In genomic region chrX:85775879-85776543, GRCm38 (mm10) we compare ENCODE assay signal across 8 mouse cellular contexts. TPM values are rescaled to one million over a fixed set of nuclear protein-coding genes. Genes with fewer than 3 reads are reported as not detected.
DNase-seq lines count a peak whose midpoint lies in the region; ATAC-seq lines count a peak whose summit lies in the region.

No protein-coding gene starts in this region.

- ATAC-seq in forebrain, embryonic 16.5 days = no peak; the same call in 1 of the 2 replicates
- ATAC-seq in monocyte, adult 5-6 weeks (replicated peaks; ENCODE audit: insufficient number of reproducible peaks, low FRiP score, low TSS enrichment, poor library complexity, severe bottlenecking) = peak; percentile 9; the same call in 1 of the 2 replicates

- intact Hi-C loops in heart, postnatal 25 days (cut with DNase I) = no loop called here

- no peaks in the 10 kb centered on the region for H3K9me3 ChIP-seq in forebrain, embryonic 16.5 days (ENCODE audit: control insufficient read depth, low read length)
- H3K9me3 ChIP-seq in limb, embryonic 10.5 days (replicated peaks) = no peaks in the 10 kb centered on the region

- peak overlapping the region; percentile 60 for H3K4me3 ChIP-seq in forebrain, embryonic 16.5 days (replicated peaks; ENCODE audit: low read length)
- peak overlapping the region; percentile 58 for H3K4me3 ChIP-seq in limb, embryonic 10.5 days

- peak overlapping the region; percentile 65 for H3K4me2 ChIP-seq in forebrain, embryonic 16.5 days (ENCODE audit: low read length)

- peak overlapping the region; percentile 67 for H3K9ac ChIP-seq in forebrain, embryonic 16.5 days (replicated peaks; ENCODE audit: low read depth, low read length)

- no peaks in the 10 kb centered on the region for H3K4me1 ChIP-seq in forebrain, embryonic 16.5 days (replicated peaks; ENCODE audit: control insufficient read depth, insufficient read depth, low read length)
- H3K4me1 ChIP-seq in limb, embryonic 10.5 days = no peaks in the 10 kb centered on the region

- peak overlapping the region; percentile 37; the same call in 1 of the 2 replicates for H3K27ac ChIP-seq in forebrain, embryonic 16.5 days (ENCODE audit: low read length)
- peak overlapping the region; percentile 79 for H3K27ac ChIP-seq in limb, embryonic 10.5 days

- no peaks in the 10 kb centered on the region for H3K27me3 ChIP-seq in forebrain, embryonic 16.5 days (replicated peaks; ENCODE audit: control insufficient read depth, insufficient read depth, low read length)
- peaks cover 17% of the 10 kb centered on the region for H3K27me3 ChIP-seq in limb, embryonic 10.5 days (ENCODE audit: low read depth, poor library complexity, severe bottlenecking)

- no peaks in the 10 kb centered on the region for H3K36me3 ChIP-seq in forebrain, embryonic 16.5 days (ENCODE audit: control insufficient read depth, insufficient read depth)
- no peaks in the 10 kb centered on the region for H3K36me3 ChIP-seq in limb, embryonic 10.5 days

- DNase-seq in heart, adult 18-20 months = peak; percentile 1 to 31
- DNase-seq in heart, postnatal 25 days (ENCODE audit: low spot score) = no peak
- peak; percentile 10 for DNase-seq in urinary bladder, postnatal 25 days (ENCODE audit: low spot score)
- DNase-seq in urinary bladder, postnatal 4 days (ENCODE audit: low spot score in 2 of 2) = no peak
- no peak for DNase-seq in limb, embryonic 10.5 days (ENCODE audit: low spot score)
- DNase-seq in cerebellum, adult 11-12 months = no peak

- WGBS in forebrain, embryonic 16.5 days = 18% methylated on average over 20 of the region's 22 CpGs
- WGBS in limb, embryonic 10.5 days = 18% methylated on average over 22 of the region's 22 CpGs

RNA-seq across cellular contexts. Expression of gene Gk, which starts 0.6 kb away (rescaled TPM):
- total RNA-seq in heart, adult 18-20 months (2021) = 10 to 100 TPM; 20.2 to 30.0 TPM
- 10 to 100 TPM; 25.4 to 29.7 TPM for total RNA-seq in heart, postnatal 25 days (2021)
- 9.1 and 9.5 TPM in 2 replicates for polyA plus RNA-seq in forebrain, embryonic 16.5 days (2015; fragmentation: Nextera tagmentation; extraction: Ambion mirVana)
- 4.5 and 5.8 TPM in 2 replicates for polyA plus RNA-seq in limb, embryonic 10.5 days (2016; fragmentation: Nextera tagmentation; extraction: Ambion mirVana)
- total RNA-seq in monocyte, adult 5-6 weeks (2017) = 40.1 to 64.3 TPM (median 52.2 TPM) in 3 replicates

Comparison
In these comparisons a context has a peak if more than half of its experiments do, and no peak if none do; other contexts are left out.
1. DNase-seq: peak in heart, adult 18-20 months (2 of 2) and urinary bladder, postnatal 25 days (single experiment); none in heart, postnatal 25 days (single experiment), urinary bladder, postnatal 4 days (0 of 2), limb, embryonic 10.5 days (single experiment) and cerebellum, adult 11-12 months (single experiment).